Mouse (Mus musculus): ENCODE data around the gene Isca1.
A peak's percentile ranks its signal among the peaks of the same experiment; 100 is the strongest.
"Not testable (repeated sequence)": the region's sequence is repeated elsewhere in the genome, so short reads cannot be mapped to it uniquely, and the experiment has no call there.

Isca1 gene

GRCm38 (mm10) chr13:59746164-59746563, 23.4 kb downstream of the Isca1 start:
- DNase-seq (ENCODE audit: low spot score) = no peak

DNA sequence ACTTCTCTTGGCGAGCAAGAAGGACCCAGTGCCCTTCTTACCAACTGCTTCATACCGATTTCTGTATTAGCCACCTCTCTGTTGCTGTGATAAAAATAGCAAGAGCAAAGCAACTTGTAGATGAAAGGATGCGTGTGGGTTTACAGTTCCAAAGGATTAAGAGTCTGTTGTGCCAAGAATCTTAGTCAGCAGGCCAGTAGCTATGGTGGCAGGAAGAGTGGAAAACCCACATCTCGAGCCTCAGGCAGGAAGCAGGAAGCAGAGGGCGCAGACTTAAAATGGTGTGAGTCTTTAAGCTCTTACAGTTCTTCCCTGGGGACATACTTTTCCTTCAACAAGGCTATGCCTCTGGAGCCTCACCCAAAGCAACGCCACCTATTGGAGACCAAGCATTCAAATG, 24.1 kb downstream of the Isca1 start:
- no peak for DNase-seq (ENCODE audit: low spot score)

GRCm38 (mm10) chr13:59741697-59742096, 27.9 kb downstream of the Isca1 start:
- DNase-seq (ENCODE audit: low spot score) = peak; percentile 13

GRCm38 (mm10) chr13:59741096-59741495, 28.5 kb downstream of the Isca1 start:
- no peak for DNase-seq (ENCODE audit: low spot score)

GRCm38 (mm10) chr13:59739397-59739796, 30.2 kb downstream of the Isca1 start:
- DNase-seq (ENCODE audit: low spot score) = no peak

DNA sequence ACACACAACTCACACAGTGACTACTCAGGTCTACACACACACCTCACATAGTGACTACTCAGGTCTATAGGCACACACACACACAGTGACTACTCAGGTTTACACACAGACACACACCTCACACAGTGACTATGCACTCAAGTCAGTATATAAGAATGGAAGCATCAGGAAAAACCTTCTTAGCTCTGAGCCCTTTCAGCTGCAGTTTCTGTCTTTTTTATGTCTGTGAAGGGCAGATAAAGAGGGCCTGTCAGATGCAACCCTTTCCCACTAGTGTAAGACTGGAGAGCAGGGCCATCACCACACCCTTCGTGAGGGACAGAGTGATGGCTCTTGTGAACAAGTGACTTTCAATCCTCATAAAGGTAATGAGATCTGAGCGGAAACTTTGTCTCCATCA, 31.2 kb downstream of the Isca1 start:
- no peak for DNase-seq (ENCODE audit: low spot score)

GRCm38 (mm10) chr13:59735190-59735589, 34.4 kb downstream of the Isca1 start:
- DNase-seq (ENCODE audit: low spot score) = peak; percentile 43

- not testable (repeated sequence) for DNase-seq (ENCODE audit: low spot score)
Observed at GRCm38 (mm10) chr13:59734347-59734746, 35.3 kb downstream of the Isca1 start.

DNA sequence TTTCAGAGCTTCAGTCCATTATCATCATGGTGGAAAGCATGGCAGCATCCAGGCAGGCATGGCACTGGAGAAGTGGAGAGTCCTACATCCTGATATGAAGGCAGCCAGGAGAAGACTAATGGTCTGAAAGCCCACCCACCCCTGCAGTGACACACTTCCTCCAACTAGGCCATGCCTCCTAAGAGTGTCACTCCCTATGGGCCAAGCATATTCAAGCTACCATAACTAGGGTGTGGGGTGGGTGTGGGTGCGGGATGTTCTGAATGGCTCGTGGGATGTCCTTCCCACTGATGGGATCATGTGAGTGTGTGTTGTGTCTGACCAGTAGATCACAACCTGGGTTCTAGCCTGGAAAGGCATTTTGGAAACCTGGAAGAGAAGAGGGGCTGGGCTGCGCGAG, 35.7 kb downstream of the Isca1 start:
- no peak for DNase-seq (ENCODE audit: low spot score)

GRCm38 (mm10) chr13:59731652-59732051, 38.0 kb downstream of the Isca1 start, which contains the start of gene Spata31d1d:
Gene Spata31d1d (minus strand): TSS chr13:59731752.
- no peak for DNase-seq (ENCODE audit: low spot score)

- peak; percentile 94 for DNase-seq (ENCODE audit: low spot score)
Observed at GRCm38 (mm10) chr13:59728378-59729093, 41.1 kb downstream of the Isca1 start.

GRCm38 (mm10) chr13:59726139-59726867, 43.3 kb downstream of the Isca1 start:
- no peak for DNase-seq (ENCODE audit: low spot score)

DNA sequence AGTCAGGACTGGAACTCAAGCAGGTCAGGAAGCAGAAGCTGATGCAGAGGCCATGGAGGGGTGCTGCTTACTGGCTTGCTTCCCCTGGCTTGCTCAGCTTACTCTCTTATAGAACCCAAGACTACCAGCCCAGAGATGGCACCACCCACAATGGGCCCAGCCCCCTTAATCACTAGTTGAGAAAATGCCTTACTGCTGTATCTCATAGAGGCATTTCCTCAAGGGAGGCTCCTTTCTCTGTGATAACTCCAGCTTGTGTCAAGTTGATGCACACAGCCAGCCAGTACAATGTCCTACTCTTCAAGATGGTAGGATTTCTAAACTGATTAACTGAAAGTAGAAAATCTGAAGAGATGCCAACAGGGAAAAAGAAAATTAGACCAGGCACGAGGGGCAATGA, 47.5 kb downstream of the Isca1 start:
- not testable (repeated sequence) for DNase-seq (ENCODE audit: low spot score)

- DNase-seq (ENCODE audit: low spot score) = no peak
Observed at GRCm38 (mm10) chr13:59719475-59719874, 50.1 kb downstream of the Isca1 start.

- DNase-seq (ENCODE audit: low spot score) = not testable (repeated sequence)
Observed at GRCm38 (mm10) chr13:59718857-59719440, 50.7 kb downstream of the Isca1 start.

- no peak for DNase-seq (ENCODE audit: low spot score)
Observed at GRCm38 (mm10) chr13:59713710-59714109, 55.9 kb downstream of the Isca1 start.

DNA sequence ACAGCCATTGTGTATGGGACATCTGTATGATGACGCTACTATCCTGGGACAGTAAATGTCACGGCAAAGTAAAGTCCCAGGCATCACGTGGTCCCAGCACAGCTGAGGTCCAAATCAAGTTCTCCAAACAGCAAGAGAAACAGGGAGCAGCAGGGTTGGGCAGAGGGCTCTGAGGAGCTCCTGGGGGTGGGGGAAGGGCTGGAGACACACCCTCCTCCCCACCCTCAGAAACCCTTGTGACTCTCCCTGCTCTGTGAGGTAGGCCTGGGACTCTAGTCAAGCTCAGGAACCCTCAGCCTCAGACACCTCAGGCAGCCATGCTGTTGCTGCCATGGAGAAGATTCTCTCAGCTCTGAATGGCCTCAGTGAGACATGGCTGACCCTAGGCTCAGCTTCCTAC, 57.6 kb downstream of the Isca1 start, which contains the start of gene Spata31d1b:
Gene Spata31d1b (plus strand): TSS at position 301 of the 400 bp plus-strand sequence.
- not testable (repeated sequence) for DNase-seq (ENCODE audit: low spot score)

- no peak for DNase-seq (ENCODE audit: low spot score)
Observed at GRCm38 (mm10) chr13:59710230-59710629, 59.4 kb downstream of the Isca1 start, which contains the start of gene Spata31d1a. Gene Spata31d1a (minus strand): TSS chr13:59710330.
